Comparison of ENCODE assay signal across 13 mouse cellular contexts in genomic region chr6:100160670-100161069, GRCm38 (mm10).
"Had no signal": no experiment of that assay in that cellular context is flagged by ENCODE, and none has a peak within 500 bp of the region (broad histone marks: within the 10 kb centered on the region; RNA-seq: fewer than 3 reads in every experiment).

No protein-coding gene starts in this region.

- H3K27ac ChIP-seq: layer of hippocampus, adult 2 months; limb, embryonic 10.5 days; liver, embryonic 15.5 days; neural tube, embryonic 13.5 days had no signal

- H3K4me3 ChIP-seq: layer of hippocampus, adult 2 months; limb, embryonic 10.5 days; liver, embryonic 15.5 days; neural tube, embryonic 13.5 days had no signal

- H3K9ac ChIP-seq: liver, embryonic 15.5 days; lung, embryonic 14.5 days; neural tube, embryonic 13.5 days had no signal

- H3K4me2 ChIP-seq: liver, embryonic 11.5 days; liver, embryonic 15.5 days; lung, embryonic 14.5 days; neural tube, embryonic 13.5 days had no signal

- H3K9me3 ChIP-seq: limb, embryonic 10.5 days; liver, embryonic 15.5 days; neural tube, embryonic 13.5 days had no signal

- H3K36me3 ChIP-seq: limb, embryonic 10.5 days; liver, embryonic 15.5 days; neural tube, embryonic 13.5 days had no signal

- DNase-seq: kidney, adult 18-20 months; kidney, postnatal 10 days; kidney, postnatal 4 days; lung, embryonic 14.5 days; midbrain, embryonic 14.5 days; right cerebral cortex, adult 18-20 months; right cerebral cortex, postnatal 25 days; thymus, postnatal 4 days had no signal
